Comparison of ENCODE assay signal across 11 mouse cellular contexts in genomic region chr3:146392656-146393321, GRCm38 (mm10). TPM values are rescaled to one million over a fixed set of nuclear protein-coding genes. Genes with fewer than 3 reads are reported as not detected.
DNase-seq lines count a peak whose midpoint lies in the region; ATAC-seq and TF ChIP-seq lines count a peak whose summit lies in the region.
"Had no signal": no experiment of that assay in that cellular context is flagged by ENCODE, and none has a peak within 500 bp of the region (broad histone marks: within the 10 kb centered on the region; RNA-seq: fewer than 3 reads in every experiment).

No protein-coding gene starts in this region.

- H3K9ac ChIP-seq in heart, embryonic 12.5 days = no peak overlapping the region
- no peak overlapping the region for H3K9ac ChIP-seq in MEL (ENCODE audit: control insufficient read depth, low read depth, low read length, poor library complexity, severe bottlenecking)
- no peak overlapping the region for H3K9ac ChIP-seq in forebrain, embryonic 16.5 days (replicated peaks; ENCODE audit: low read depth, low read length)
- H3K9ac ChIP-seq in midbrain, embryonic 11.5 days (ENCODE audit: low read length) = no peak overlapping the region

- H3K4me2 ChIP-seq in heart, embryonic 12.5 days = peak overlapping the region; percentile 50
- peak overlapping the region; percentile 6; the same call in 1 of the 2 replicates for H3K4me2 ChIP-seq in forebrain, embryonic 16.5 days (ENCODE audit: low read length)
- H3K4me2 ChIP-seq in midbrain, embryonic 11.5 days = no peak overlapping the region; the same call in 1 of the 2 replicates

- no peak for TF ChIP-seq CTCF in MEL (IDR thresholded peaks at IDR 0.05 in 2 of 3, conservative IDR thresholded peaks at IDR 0.05 in 1 of 3; ENCODE audit: control insufficient read depth in 1 of 3, insufficient read depth in 1 of 3, low read depth in 2 of 3, low read length in 3 of 3, poor library complexity in 1 of 3, severe bottlenecking in 1 of 3)

- H3K36me3 ChIP-seq in heart, embryonic 12.5 days = no peaks in the 10 kb centered on the region
- peaks cover 0 to 10% of the 10 kb centered on the region in 2 experiments; a peak in 2 of 4 replicates for H3K36me3 ChIP-seq in MEL (ENCODE audit: control insufficient read depth in 1 of 2, insufficient read depth in 2 of 2, low read length in 2 of 2)
- H3K36me3 ChIP-seq in forebrain, embryonic 16.5 days (ENCODE audit: control insufficient read depth, insufficient read depth) = no peaks in the 10 kb centered on the region
- H3K36me3 ChIP-seq in midbrain, embryonic 11.5 days (ENCODE audit: control insufficient read depth, insufficient read depth, low read length) = no peaks in the 10 kb centered on the region

- no peaks in the 10 kb centered on the region for H3K79me2 ChIP-seq in MEL (ENCODE audit: control insufficient read depth, insufficient read depth, low read length, poor library complexity)

- no peak for TF ChIP-seq POLR2A in MEL (IDR thresholded peaks at IDR 0.05; ENCODE audit: control insufficient read depth in 1 of 2, insufficient read depth in 1 of 2, low read depth in 1 of 2, low read length in 2 of 2, poor library complexity in 1 of 2)

- no peak for DNase-seq in heart, adult 9 months (ENCODE audit: low spot score in 2 of 2)
- no peak for DNase-seq in MEL (ENCODE audit: low read depth, low spot score)
- DNase-seq in midbrain, embryonic 11.5 days (ENCODE audit: low spot score, missing footprints) = no peak
- no peak for DNase-seq in thymus, postnatal 10 days (ENCODE audit: low spot score in 2 of 2)
- no peak for DNase-seq in cerebellum, adult 18-20 months
- DNase-seq: gastrocnemius, postnatal 36 days; kidney, postnatal 25 days; left cerebral cortex, postnatal 4 days had no signal

- no peaks in the 10 kb centered on the region for H3K9me3 ChIP-seq in heart, embryonic 12.5 days (replicated peaks)
- no peaks in the 10 kb centered on the region for H3K9me3 ChIP-seq in MEL (replicated peaks; ENCODE audit: insufficient read depth, low read length)
- no peaks in the 10 kb centered on the region for H3K9me3 ChIP-seq in forebrain, embryonic 16.5 days (ENCODE audit: control insufficient read depth, low read length)
- H3K9me3 ChIP-seq in midbrain, embryonic 11.5 days (ENCODE audit: control insufficient read depth, low read length) = no peaks in the 10 kb centered on the region

- ATAC-seq in heart, embryonic 12.5 days (ENCODE audit: insufficient number of reproducible peaks, low FRiP score) = no peak
- peak; percentile 20; the same call in 1 of the 2 replicates for ATAC-seq in forebrain, embryonic 16.5 days
- ATAC-seq in midbrain, embryonic 11.5 days (ENCODE audit: low FRiP score) = peak; percentile 57; the same call in 1 of the 2 replicates
- no peak for ATAC-seq in granulocyte monocyte progenitor cell, adult 5-6 weeks (replicated peaks; ENCODE audit: poor library complexity, severe bottlenecking)

- TF ChIP-seq RAD21 in MEL (IDR thresholded peaks at IDR 0.05; ENCODE audit: low read depth, low read length) = no peak

- no peak overlapping the region for H3K27ac ChIP-seq in heart, embryonic 12.5 days (ENCODE audit: poor library complexity, severe bottlenecking)
- no peak overlapping the region for H3K27ac ChIP-seq in MEL (ENCODE audit: control insufficient read depth, low read depth, low read length)
- H3K27ac ChIP-seq in forebrain, embryonic 16.5 days (ENCODE audit: low read length) = no peak overlapping the region
- H3K27ac ChIP-seq in midbrain, embryonic 11.5 days (ENCODE audit: low read depth, low read length) = no peak overlapping the region

- 69% methylated on average over 19 of the region's 19 CpGs for WGBS in heart, embryonic 12.5 days
- 73% methylated on average over 19 of the region's 19 CpGs for WGBS in forebrain, embryonic 16.5 days
- WGBS in midbrain, embryonic 11.5 days = 71% methylated on average over 19 of the region's 19 CpGs

- no peak overlapping the region for H3K4me3 ChIP-seq in heart, embryonic 12.5 days
- peak overlapping the region; percentile 25 to 33 for H3K4me3 ChIP-seq in MEL (ENCODE audit: control insufficient read depth in 1 of 2, insufficient read depth in 1 of 2, low read depth in 2 of 2, low read length in 2 of 2)
- H3K4me3 ChIP-seq in forebrain, embryonic 16.5 days (replicated peaks; ENCODE audit: low read length) = no peak overlapping the region
- no peak overlapping the region for H3K4me3 ChIP-seq in midbrain, embryonic 11.5 days (ENCODE audit: low read depth, low read length)

- no peak for TF ChIP-seq EP300 in MEL (IDR thresholded peaks at IDR 0.05; ENCODE audit: low read depth in 1 of 2, low read length in 2 of 2)

- no peaks in the 10 kb centered on the region for H3K27me3 ChIP-seq in heart, embryonic 12.5 days (replicated peaks)
- H3K27me3 ChIP-seq in MEL (ENCODE audit: control insufficient read depth in 1 of 2, insufficient read depth in 2 of 2, low read length in 2 of 2) = peaks cover 0 to 3% of the 10 kb centered on the region in 2 experiments; a peak in 3 of 4 replicates
- no peaks in the 10 kb centered on the region for H3K27me3 ChIP-seq in forebrain, embryonic 16.5 days (replicated peaks; ENCODE audit: control insufficient read depth, insufficient read depth, low read length)
- H3K27me3 ChIP-seq in midbrain, embryonic 11.5 days (ENCODE audit: control insufficient read depth, insufficient read depth, low read length) = no peaks in the 10 kb centered on the region

- peaks cover 11% of the 10 kb centered on the region for H3K4me1 ChIP-seq in heart, embryonic 12.5 days (replicated peaks)
- peaks cover 2 to 8% of the 10 kb centered on the region in 2 experiments; a peak in 3 of 4 replicates for H3K4me1 ChIP-seq in MEL (ENCODE audit: control insufficient read depth in 1 of 2, insufficient read depth in 2 of 2, low read length in 2 of 2)
- no peaks in the 10 kb centered on the region for H3K4me1 ChIP-seq in forebrain, embryonic 16.5 days (replicated peaks; ENCODE audit: control insufficient read depth, insufficient read depth, low read length)
- 0 out of 2 replicates have a peak, but pooled peaks cover 3% of the 10 kb centered on the region for H3K4me1 ChIP-seq in midbrain, embryonic 11.5 days (ENCODE audit: control insufficient read depth, insufficient read depth, low read length)

TF ChIP-seq in MEL, 35 proteins besides CTCF, POLR2A, EP300 and RAD21:
- no peak for TF ChIP-seq ZC3H11A (IDR thresholded peaks at IDR 0.05; ENCODE audit: low read depth, low read length)
- no peak for TF ChIP-seq MEF2A (IDR thresholded peaks at IDR 0.05; ENCODE audit: extremely low read depth, insufficient replicate concordance, low read depth, low read length, poor library complexity, severe bottlenecking)
- no peak for TF ChIP-seq TCF12 (IDR thresholded peaks at IDR 0.05; ENCODE audit: low read depth, low read length)
- 0 out of 2 replicates have a peak, but pooled peaks have one; percentile 34 for TF ChIP-seq BHLHE40 (IDR thresholded peaks at IDR 0.05; ENCODE audit: borderline replicate concordance, low read depth, low read length)

RNA-seq across cellular contexts. Expression of gene Ssx2ip, which starts 11.7 kb away (rescaled TPM):
- 24.4 and 26.0 TPM in 2 replicates for polyA plus RNA-seq in heart, embryonic 12.5 days (2016; fragmentation: Nextera tagmentation; extraction: Ambion mirVana)
- 52.1 and 54.8 TPM in 2 replicates for total RNA-seq in MEL (2012; rRNA removed)
- 100 to 1,000 TPM in 1 of 2 experiments, 10 to 100 TPM in 1; 70.0 to 270 TPM for polyA plus RNA-seq in MEL (2012; ENCODE audit: insufficient read depth in 1 of 2, insufficient read length in 2 of 2, low read depth in 1 of 2, low replicate concordance in 2 of 2, missing spikeins in 1 of 2)
- polyA plus RNA-seq in forebrain, embryonic 16.5 days (2015; fragmentation: Nextera tagmentation; extraction: Ambion mirVana) = 22.5 and 26.1 TPM in 2 replicates
- 31.0 and 33.5 TPM in 2 replicates for polyA plus RNA-seq in midbrain, embryonic 11.5 days (2014; fragmentation: Nextera tagmentation; extraction: Ambion mirVana)
- 7.6 and 13.9 TPM in 2 replicates for total RNA-seq in granulocyte monocyte progenitor cell, adult 5-6 weeks (2014; fragmentation: Nextera tagmentation)
- total RNA-seq in granulocyte monocyte progenitor cell, adult 5-6 weeks (2017) = 17.7 and 19.8 TPM in 2 replicates

RNA-seq across cellular contexts. Expression of gene Ctbs, which starts 56.8 kb away (rescaled TPM):
- 11.3 and 11.8 TPM in 2 replicates for polyA plus RNA-seq in heart, embryonic 12.5 days (2016; fragmentation: Nextera tagmentation; extraction: Ambion mirVana)
- 3.2 and 3.7 TPM in 2 replicates for total RNA-seq in MEL (2012; rRNA removed)
- polyA plus RNA-seq in MEL (2012; ENCODE audit: insufficient read depth in 1 of 2, insufficient read length in 2 of 2, low read depth in 1 of 2, low replicate concordance in 2 of 2, missing spikeins in 1 of 2) = 1 to 10 TPM in 1 of 2 experiments, not detected in 1; 5.1 TPM
- 4.0 and 4.2 TPM in 2 replicates for polyA plus RNA-seq in forebrain, embryonic 16.5 days (2015; fragmentation: Nextera tagmentation; extraction: Ambion mirVana)
- polyA plus RNA-seq in midbrain, embryonic 11.5 days (2014; fragmentation: Nextera tagmentation; extraction: Ambion mirVana) = 5.8 and 6.6 TPM in 2 replicates
- 4.7 and 10.5 TPM in 2 replicates for total RNA-seq in granulocyte monocyte progenitor cell, adult 5-6 weeks (2014; fragmentation: Nextera tagmentation)
- total RNA-seq in granulocyte monocyte progenitor cell, adult 5-6 weeks (2017) = 7.3 and 10.9 TPM in 2 replicates

Comparison
In these comparisons a context has a peak if more than half of its experiments do, and no peak if none do; other contexts are left out.
1. ATAC-seq: peak in forebrain, embryonic 16.5 days (single experiment) and midbrain, embryonic 11.5 days (single experiment); none in heart, embryonic 12.5 days (single experiment) and granulocyte monocyte progenitor cell, adult 5-6 weeks (single experiment).
2. H3K4me3 ChIP-seq: peak in MEL (2 of 2); none in heart, embryonic 12.5 days (single experiment), forebrain, embryonic 16.5 days (single experiment) and midbrain, embryonic 11.5 days (single experiment).